Comparison of ENCODE assay signal across 9 mouse cellular contexts in the genomic region with DNA sequence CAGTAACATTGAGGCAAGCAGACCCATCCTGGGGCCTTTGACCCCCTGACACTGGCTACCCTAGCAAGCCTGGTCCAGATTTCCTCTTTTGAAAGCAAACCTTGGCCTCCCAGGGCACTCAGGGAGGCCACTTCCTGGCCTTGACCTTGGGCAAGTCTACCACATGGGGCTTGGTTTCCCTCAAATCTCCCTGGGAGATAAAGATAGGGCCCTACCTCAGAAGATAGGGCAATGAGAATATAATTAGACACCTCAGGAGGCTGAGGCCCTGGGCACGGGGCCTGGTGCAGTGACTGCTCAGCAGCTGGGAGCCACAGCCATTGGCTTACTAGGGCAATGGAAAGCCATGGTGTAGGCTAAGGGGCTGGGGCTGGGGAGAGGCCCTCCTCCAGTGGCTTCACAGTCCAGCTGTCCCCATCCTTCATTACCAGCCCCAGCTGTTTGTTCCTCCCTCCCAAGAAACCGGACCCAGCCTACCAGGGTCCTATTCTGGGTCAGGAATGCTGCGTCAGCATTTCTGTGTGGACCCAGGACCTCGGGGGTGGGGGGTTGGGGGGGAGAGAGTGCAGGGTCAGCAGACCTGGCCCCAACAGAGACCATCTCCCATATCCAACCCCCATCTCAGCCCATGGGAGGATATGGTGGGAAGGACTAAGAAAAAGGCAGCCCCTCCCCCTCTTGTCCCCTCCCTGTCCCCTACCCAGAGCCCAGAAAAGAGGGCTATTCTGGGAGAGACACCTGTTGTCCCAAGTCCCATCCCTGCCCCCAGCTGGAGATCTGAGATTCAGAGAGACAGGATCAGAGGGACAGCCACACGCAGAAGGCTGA. TPM values are rescaled to one million over a fixed set of nuclear protein-coding genes. Genes with fewer than 3 reads are reported as not detected.
DNase-seq lines count a peak whose midpoint lies in the region; ATAC-seq and TF ChIP-seq lines count a peak whose summit lies in the region.
"Had no signal": no experiment of that assay in that cellular context is flagged by ENCODE, and none has a peak within 500 bp of the region (broad histone marks: within the 10 kb centered on the region; RNA-seq: fewer than 3 reads in every experiment).

No protein-coding gene starts in this region.

- intact Hi-C loops in heart, postnatal 36 days (cut with DNase I), result no loop called here
- intact Hi-C loops in left cerebral cortex, postnatal 4 days (cut with DNase I), result no loop called here

- H3K4me1 ChIP-seq in heart, embryonic 10.5 days, result peaks cover 17% of the 10 kb centered on the region
- peaks cover 11% of the 10 kb centered on the region for H3K4me1 ChIP-seq in limb, embryonic 13.5 days
- H3K4me1 ChIP-seq in lung, postnatal 0 days (ENCODE audit: insufficient read depth, low read depth, low read length), result peaks cover 4% of the 10 kb centered on the region; the same call in 1 of the 2 replicates
- H3K4me1 ChIP-seq: hindbrain, embryonic 15.5 days had no signal

- H3K4me3 ChIP-seq in heart, embryonic 10.5 days, result peak overlapping the region; percentile 54
- no peak overlapping the region for H3K4me3 ChIP-seq in C2C12 (ENCODE audit: insufficient read depth, poor library complexity, severe bottlenecking)
- peak overlapping the region; percentile 51 for H3K4me3 ChIP-seq in limb, embryonic 13.5 days
- no peak overlapping the region for H3K4me3 ChIP-seq in lung, postnatal 0 days (ENCODE audit: low read depth, low read length)

- H3ac ChIP-seq in C2C12 (ENCODE audit: control insufficient read depth, insufficient read length, low read depth), result no peak overlapping the region

- peak overlapping the region; percentile 86 for H3K4me2 ChIP-seq in limb, embryonic 13.5 days (replicated peaks)
- H3K4me2 ChIP-seq in lung, postnatal 0 days (replicated peaks; ENCODE audit: low read depth, low read length), result no peak overlapping the region

- H3K79me2 ChIP-seq in C2C12 (ENCODE audit: control insufficient read depth, insufficient read depth), result no peaks in the 10 kb centered on the region

- no peak for TF ChIP-seq CTCF in C2C12 (IDR thresholded peaks at IDR 0.05; ENCODE audit: control insufficient read depth, insufficient read depth, insufficient read length)
- no peak for TF ChIP-seq CTCF in lung, postnatal 0 days (IDR thresholded peaks at IDR 0.05)

- peak; percentile 85 for ATAC-seq in limb, embryonic 13.5 days (ENCODE audit: low FRiP score, low read depth)
- no peak for ATAC-seq in lung, postnatal 0 days

- no peaks in the 10 kb centered on the region for H3K36me3 ChIP-seq in heart, embryonic 10.5 days
- no peaks in the 10 kb centered on the region for H3K36me3 ChIP-seq in C2C12 (ENCODE audit: control insufficient read depth, insufficient read depth)
- no peaks in the 10 kb centered on the region for H3K36me3 ChIP-seq in limb, embryonic 13.5 days
- H3K36me3 ChIP-seq in lung, postnatal 0 days (ENCODE audit: insufficient read depth, low read length), result no peaks in the 10 kb centered on the region
- H3K36me3 ChIP-seq: hindbrain, embryonic 15.5 days had no signal

- WGBS in heart, embryonic 10.5 days, result 53% methylated on average over 5 of the region's 5 CpGs
- WGBS in limb, embryonic 13.5 days, result 40% methylated on average over 5 of the region's 5 CpGs
- WGBS in lung, postnatal 0 days, result 51% methylated on average over 5 of the region's 5 CpGs

- no peak for DNase-seq in heart, embryonic 10.5 days (ENCODE audit: low spot score)
- no peak for DNase-seq in heart, postnatal 36 days
- peak; percentile 88 for DNase-seq in gastrocnemius, adult 18-20 months (ENCODE audit: low spot score)
- no peak for DNase-seq in left cerebral cortex, postnatal 4 days
- no peak for DNase-seq in lung, postnatal 0 days (ENCODE audit: low spot score)
- DNase-seq in right cerebral cortex, postnatal 25 days, result no peak

- no peaks in the 10 kb centered on the region for H3K9me3 ChIP-seq in heart, embryonic 10.5 days
- no peaks in the 10 kb centered on the region for H3K9me3 ChIP-seq in limb, embryonic 13.5 days
- no peaks in the 10 kb centered on the region for H3K9me3 ChIP-seq in lung, postnatal 0 days (ENCODE audit: low read length)
- H3K9me3 ChIP-seq: hindbrain, embryonic 15.5 days had no signal

- peaks cover 27% of the 10 kb centered on the region for H3K27me3 ChIP-seq in heart, embryonic 10.5 days (ENCODE audit: insufficient read depth, poor library complexity, severe bottlenecking)
- H3K27me3 ChIP-seq in C2C12 (ENCODE audit: control insufficient read depth, insufficient read depth, insufficient read length), result no peaks in the 10 kb centered on the region
- no peaks in the 10 kb centered on the region for H3K27me3 ChIP-seq in limb, embryonic 13.5 days
- no peaks in the 10 kb centered on the region for H3K27me3 ChIP-seq in lung, postnatal 0 days (replicated peaks; ENCODE audit: insufficient read depth, low read length)

- H3K79me3 ChIP-seq in C2C12 (ENCODE audit: low read depth), result no peaks in the 10 kb centered on the region

- TF ChIP-seq EP300 in lung, postnatal 0 days (IDR thresholded peaks at IDR 0.05), result no peak

- H3K27ac ChIP-seq in heart, embryonic 10.5 days, result no peak overlapping the region
- H3K27ac ChIP-seq in limb, embryonic 13.5 days, result no peak overlapping the region
- H3K27ac ChIP-seq in lung, postnatal 0 days (ENCODE audit: low read length), result no peak overlapping the region
- H3K27ac ChIP-seq: hindbrain, embryonic 15.5 days had no signal

- no peak overlapping the region for H3K9ac ChIP-seq in limb, embryonic 13.5 days
- H3K9ac ChIP-seq in lung, postnatal 0 days (replicated peaks; ENCODE audit: low read depth), result no peak overlapping the region
- H3K9ac ChIP-seq: hindbrain, embryonic 15.5 days had no signal

TF ChIP-seq in C2C12, 6 proteins besides CTCF, POLR2A, EP300 and RAD21:
- TF ChIP-seq MYOD1 (IDR thresholded peaks at IDR 0.05; ENCODE audit: control insufficient read depth, insufficient read length, low read depth) (peak; percentile 87), USF1 (IDR thresholded peaks at IDR 0.05; ENCODE audit: low read depth) (no peak)

RNA-seq across cellular contexts. Expression of a gene that starts 1.2 kb away (rescaled TPM):
- 0.20 and 0.73 TPM in 2 replicates for polyA plus RNA-seq in heart, embryonic 10.5 days (2016; fragmentation: Nextera tagmentation; extraction: Ambion mirVana)
- under 1 TPM; 0.03 to 0.08 TPM for total RNA-seq in heart, postnatal 36 days (2021)
- 1.1 TPM for polyA plus RNA-seq in C2C12 (2012; fragmentation: generic; extraction: Trizol)
- total RNA-seq in gastrocnemius, adult 18-20 months (2021), result 1,000 to 10,000 TPM; 1,704 to 1,734 TPM
- 7.9 and 8.5 TPM in 2 replicates for polyA plus RNA-seq in limb, embryonic 13.5 days (2015; fragmentation: Nextera tagmentation; extraction: Ambion mirVana)
- total RNA-seq in left cerebral cortex, postnatal 4 days (2021), result 10 to 100 TPM; 10.6 to 13.7 TPM
- 0.01 and 0.05 TPM in 2 replicates for polyA plus RNA-seq in lung, postnatal 0 days (2015; fragmentation: Nextera tagmentation; extraction: Ambion mirVana)

RNA-seq across cellular contexts. Expression of a gene that starts 10.9 kb away (rescaled TPM):
- 0.74 and 0.79 TPM in 2 replicates for polyA plus RNA-seq in heart, embryonic 10.5 days (2016; fragmentation: Nextera tagmentation; extraction: Ambion mirVana)
- 1 to 10 TPM; 1.4 to 1.5 TPM for total RNA-seq in heart, postnatal 36 days (2021)
- polyA plus RNA-seq in C2C12 (2012; fragmentation: generic; extraction: Trizol), result 0.01 TPM
- total RNA-seq in gastrocnemius, adult 18-20 months (2021), result under 1 TPM; 0.52 to 0.62 TPM
- 0.56 and 0.69 TPM in 2 replicates for polyA plus RNA-seq in limb, embryonic 13.5 days (2015; fragmentation: Nextera tagmentation; extraction: Ambion mirVana)
- total RNA-seq in left cerebral cortex, postnatal 4 days (2021), result 1 to 10 TPM; 1.6 to 1.7 TPM
- 1.3 and 2.4 TPM in 2 replicates for polyA plus RNA-seq in lung, postnatal 0 days (2015; fragmentation: Nextera tagmentation; extraction: Ambion mirVana)

RNA-seq across cellular contexts. Expression of a gene that starts 32.3 kb away (rescaled TPM):
- 13.3 and 14.6 TPM in 2 replicates for polyA plus RNA-seq in heart, embryonic 10.5 days (2016; fragmentation: Nextera tagmentation; extraction: Ambion mirVana)
- total RNA-seq in heart, postnatal 36 days (2021), result 10 to 100 TPM; 10.6 to 12.0 TPM
- polyA plus RNA-seq in C2C12 (2012; fragmentation: generic; extraction: Trizol), result 7.7 TPM
- total RNA-seq in gastrocnemius, adult 18-20 months (2021), result 1 to 10 TPM; 9.1 to 9.4 TPM
- polyA plus RNA-seq in limb, embryonic 13.5 days (2015; fragmentation: Nextera tagmentation; extraction: Ambion mirVana), result 11.5 and 12.5 TPM in 2 replicates
- total RNA-seq in left cerebral cortex, postnatal 4 days (2021), result 10 to 100 TPM; 12.3 to 14.4 TPM
- 35.7 and 40.2 TPM in 2 replicates for polyA plus RNA-seq in lung, postnatal 0 days (2015; fragmentation: Nextera tagmentation; extraction: Ambion mirVana)

RNA-seq across cellular contexts. Expression of a gene that starts 46.3 kb away (rescaled TPM):
- polyA plus RNA-seq in heart, embryonic 10.5 days (2016; fragmentation: Nextera tagmentation; extraction: Ambion mirVana), result 0.51 and 0.64 TPM in 2 replicates
- under 1 TPM; 0.19 to 0.31 TPM for total RNA-seq in heart, postnatal 36 days (2021)
- polyA plus RNA-seq in C2C12 (2012; fragmentation: generic; extraction: Trizol), result 0.82 TPM
- total RNA-seq in gastrocnemius, adult 18-20 months (2021), result under 1 TPM; 0.27 to 0.33 TPM
- polyA plus RNA-seq in limb, embryonic 13.5 days (2015; fragmentation: Nextera tagmentation; extraction: Ambion mirVana), result 0.47 and 0.50 TPM in 2 replicates
- total RNA-seq in left cerebral cortex, postnatal 4 days (2021), result 1 to 10 TPM in 1 of 2 experiments, under 1 TPM in 1; 0.58 to 1.1 TPM
- 0.11 and 0.44 TPM in 2 replicates for polyA plus RNA-seq in lung, postnatal 0 days (2015; fragmentation: Nextera tagmentation; extraction: Ambion mirVana)

RNA-seq across cellular contexts. Expression of a gene that starts 46.5 kb away (rescaled TPM):
- 1.4 and 2.7 TPM in 2 replicates for polyA plus RNA-seq in heart, embryonic 10.5 days (2016; fragmentation: Nextera tagmentation; extraction: Ambion mirVana)
- under 1 TPM; 0.44 to 0.89 TPM for total RNA-seq in heart, postnatal 36 days (2021)
- 3.1 TPM for polyA plus RNA-seq in C2C12 (2012; fragmentation: generic; extraction: Trizol)
- 1 to 10 TPM; 1.9 to 3.1 TPM for total RNA-seq in gastrocnemius, adult 18-20 months (2021)
- polyA plus RNA-seq in limb, embryonic 13.5 days (2015; fragmentation: Nextera tagmentation; extraction: Ambion mirVana), result 4.2 and 4.4 TPM in 2 replicates
- 10 to 100 TPM; 29.4 to 32.3 TPM for total RNA-seq in left cerebral cortex, postnatal 4 days (2021)
- polyA plus RNA-seq in lung, postnatal 0 days (2015; fragmentation: Nextera tagmentation; extraction: Ambion mirVana), result 0.95 and 0.98 TPM in 2 replicates

Comparison
In these comparisons a context has a peak if more than half of its experiments do, and no peak if none do; other contexts are left out.
1. H3K4me3 ChIP-seq: peak in heart, embryonic 10.5 days (single experiment) and limb, embryonic 13.5 days (single experiment); none in C2C12 (single experiment) and lung, postnatal 0 days (single experiment).